Mouse (Mus musculus) kidney, postnatal 4 days (tissue): ENCODE results near the gene AW146154.
A peak's percentile ranks its signal among the peaks of the same experiment; 100 is the strongest.
"Not testable (repeated sequence)": the region's sequence is repeated elsewhere in the genome, so short reads cannot be mapped to it uniquely, and the experiment has no call there.

Experiments used
- DNase-seq, 2 experiments: peaks; one replicate each; pipeline ENCODE4 v3.0.0; 2021; ENCODE audit warnings: mixed read lengths in 2 of 2

Gene AW146154

GRCm38 (mm10) chr7:41499389-41500049 lies at the start of gene AW146154, which contains the start of gene Gm20449:
Gene AW146154, minus strand, starts transcription at chr7:41499890.
Gene Gm20449, minus strand, starts transcription at chr7:41499417.
- DNase-seq, result peak; percentile 99

DNA sequence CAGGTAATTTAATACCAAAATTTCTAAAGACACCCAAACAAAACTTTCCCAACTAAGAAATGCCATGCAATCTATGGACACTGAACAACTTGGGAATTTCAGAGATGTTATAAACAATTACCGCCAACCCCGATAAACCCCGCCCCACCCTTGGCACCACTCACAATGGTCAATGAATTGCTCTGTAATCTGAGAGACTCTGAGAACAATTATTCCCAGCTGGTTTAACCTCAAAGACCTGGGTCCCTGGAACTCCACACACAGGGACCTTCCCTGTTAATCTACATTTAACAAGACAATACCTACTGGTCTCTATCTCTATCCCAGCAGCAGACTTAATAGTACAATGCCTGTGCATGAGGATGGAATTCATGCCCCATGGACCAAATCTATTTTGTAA lies 13.0 kb upstream of the AW146154 start:
- DNase-seq, result no peak

DNA sequence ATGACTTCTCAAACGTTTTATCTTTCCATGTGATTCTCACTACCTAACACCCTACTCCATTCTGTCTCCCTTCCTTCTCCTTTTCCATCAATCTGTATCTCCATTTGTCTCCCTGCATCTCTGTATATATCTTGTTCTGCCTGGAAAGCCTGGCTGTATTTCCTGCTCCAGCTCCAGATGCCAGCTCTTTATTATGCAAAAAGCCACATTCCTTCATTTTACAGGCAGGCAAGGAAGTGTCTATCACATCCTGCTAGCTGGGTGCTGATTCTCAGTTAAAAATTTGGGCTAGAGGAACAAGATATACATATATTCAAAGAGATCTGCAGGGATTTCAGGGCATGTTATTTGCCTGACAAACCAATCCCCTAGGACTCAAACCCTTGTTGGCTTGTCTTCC lies 12.5 kb upstream of the AW146154 start:
- no peak for DNase-seq

GRCm38 (mm10) chr7:41502402-41502801 lies 2.7 kb upstream of the AW146154 start:
- DNase-seq, result peak in 1 of 2 experiments; percentile 7

DNA sequence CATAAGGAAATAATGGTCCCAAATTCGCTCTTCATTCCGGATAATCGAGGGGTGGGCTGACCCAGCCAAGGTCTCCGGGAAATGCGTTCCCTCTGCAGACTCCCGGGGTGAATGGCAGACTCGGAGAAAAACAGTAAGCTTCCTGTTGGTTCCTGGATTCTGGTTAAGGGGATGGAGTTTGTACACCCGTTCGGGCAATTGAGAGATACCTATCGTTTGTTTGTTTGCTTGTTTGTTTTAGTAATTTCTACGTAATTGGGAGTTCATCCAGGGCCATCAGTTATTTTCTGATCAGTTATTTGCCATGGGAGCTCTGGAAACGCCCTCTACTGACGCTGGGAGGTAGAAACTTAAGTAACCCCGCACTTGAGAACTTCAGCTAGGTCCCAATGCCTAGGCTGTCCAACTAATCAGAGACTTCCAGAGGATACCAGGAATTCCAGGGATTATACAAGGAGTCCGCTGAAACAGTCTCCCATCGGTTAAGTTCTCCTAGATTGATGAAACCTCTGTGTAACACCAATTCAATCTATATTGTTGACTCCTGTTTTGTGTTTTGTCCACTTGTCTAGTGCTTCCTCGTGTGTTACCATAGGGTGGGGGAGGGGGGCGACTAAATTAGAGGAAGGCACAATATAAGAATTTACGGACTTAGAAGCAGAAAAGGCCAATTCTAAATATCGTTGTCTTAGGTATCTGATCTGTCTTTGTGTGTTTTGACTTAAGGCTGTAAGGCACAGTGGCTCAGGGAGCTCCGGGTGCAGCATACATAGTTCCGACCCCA lies 653 bp upstream of the AW146154 start:
- DNase-seq, result peak; percentile 67 to 77

DNA sequence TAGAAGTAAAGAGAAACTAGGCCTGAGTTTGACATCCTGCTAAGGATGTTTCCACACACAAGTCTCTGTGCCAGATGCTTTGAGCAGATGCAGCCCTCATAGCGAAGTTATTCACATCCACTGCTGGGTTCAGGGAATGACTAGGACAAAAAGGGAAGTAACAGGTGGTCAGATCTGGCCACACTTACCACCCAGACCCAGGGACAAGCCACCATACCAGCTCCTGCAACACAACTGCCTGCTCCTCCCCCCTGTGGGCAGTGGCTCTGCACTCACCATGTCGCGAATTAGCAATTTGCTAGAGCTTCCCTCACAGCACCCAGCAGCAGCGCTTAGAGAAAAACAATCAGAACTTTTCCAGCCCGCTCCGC lies 687 bp downstream of the AW146154 start:
- DNase-seq, result not testable (repeated sequence)

GRCm38 (mm10) chr7:41498464-41498863 lies 1.2 kb downstream of the AW146154 start:
- DNase-seq, result peak in 1 of 2 experiments; percentile 18

- DNase-seq, result no peak
Measured at GRCm38 (mm10) chr7:41497871-41498270, 1.8 kb downstream of the AW146154 start.

DNA sequence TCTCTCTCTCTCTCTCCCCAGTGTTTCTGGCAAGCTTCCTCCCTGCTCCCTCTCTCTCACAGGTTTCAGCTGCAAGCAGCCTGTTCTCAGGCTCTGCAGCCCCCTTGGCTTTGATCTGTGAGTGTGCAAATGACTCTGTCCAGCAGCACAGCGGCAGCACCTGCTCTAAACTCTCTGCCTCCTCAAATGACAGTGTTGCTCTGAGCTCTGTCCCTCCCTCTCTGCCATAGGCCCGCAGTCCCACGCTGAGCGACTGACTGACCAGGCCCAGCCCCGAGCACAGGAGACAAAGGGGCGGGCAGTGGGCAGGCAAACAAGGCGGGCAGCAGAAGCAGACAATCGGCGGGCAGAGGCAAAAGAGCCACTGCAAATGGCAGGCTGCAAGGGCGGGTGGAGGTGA lies 47.8 kb downstream of the AW146154 start:
- peak; percentile 11 to 28 for DNase-seq

- DNase-seq, result not testable (repeated sequence)
Measured at GRCm38 (mm10) chr7:41448596-41448995, 51.1 kb downstream of the AW146154 start, which contains the start of gene Vmn2r57. Gene Vmn2r57, minus strand, starts transcription at chr7:41448696.
